Mouse (Mus musculus) liver, embryonic 14.5 days (tissue): ENCODE measurements around the gene Myh6. TPM values are rescaled to one million over a fixed set of nuclear protein-coding genes. Genes with fewer than 3 reads are reported as not detected.
A peak's percentile ranks its signal among the peaks of the same experiment; 100 is the strongest.

ENCODE experiments used
- ATAC-seq: fragments of 200-750 bp; cut with Nextera tagmentation; 2 replicates; pipeline ENCODE4 v1.8.0; 2017; ENCODE audit warnings: moderate number of reproducible peaks, mild to moderate bottlenecking, moderate library complexity; ENCODE audit not compliant: insufficient read depth
- DNase-seq, 3 experiments: peaks; one replicate each; pipeline ENCODE4 v3.0.0-alpha.2; 2012 to 2013; ENCODE audit warnings: low read depth in 3 of 3, low spot score in 3 of 3
- H3K27ac ChIP-seq: fragments of 300-500 bp; sonication (generic); 2 replicates; pipeline ENCODE4 v1.5.1; 2014; ENCODE audit warnings: moderate library complexity, mild to moderate bottlenecking, control low read depth, inconsistent platforms
- H3K27me3 ChIP-seq: fragments of 300-500 bp; sonication (generic); 2 replicates; pipeline ENCODE4 v1.6.1; 2014; ENCODE audit warnings: mild to moderate bottlenecking, low read length, moderate library complexity; ENCODE audit not compliant: control insufficient read depth, insufficient read depth
- H3K36me3 ChIP-seq: fragments of 300-500 bp; sonication (generic); replicated peaks from 2 replicates; pipeline ENCODE4 v1.6.1; 2014; ENCODE audit warnings: low read depth; ENCODE audit not compliant: control insufficient read depth, insufficient read depth
- H3K4me1 ChIP-seq, 2 experiments: fragments of 200-500 bp in 1 of 2; fragments of 300-500 bp in 1 of 2; sonication (generic) in 1 of 2; replicated peaks; 2 replicates each; pipeline ENCODE4 v1.6.1; 2012 to 2014; ENCODE audit warnings: antibody characterized with exemption in 1 of 2, inconsistent platforms in 1 of 2, low read length in 1 of 2; ENCODE audit not compliant: control insufficient read depth in 2 of 2, insufficient read depth in 2 of 2
- H3K4me2 ChIP-seq: fragments of 300-500 bp; sonication (generic); 2 replicates; pipeline ENCODE4 v1.6.1; 2014; ENCODE audit warnings: low read depth, mild to moderate bottlenecking, control low read depth, moderate library complexity
- H3K4me3 ChIP-seq, 2 experiments: fragments of 200-500 bp in 1 of 2; fragments of 300-500 bp in 1 of 2; sonication (generic) in 1 of 2; 2 replicates each; pipeline ENCODE4 v1.5.1; 2012 to 2014; ENCODE audit warnings: low read depth in 2 of 2, low read length in 2 of 2, mild to moderate bottlenecking in 2 of 2, control low read depth in 1 of 2, inconsistent platforms in 1 of 2, moderate library complexity in 1 of 2; ENCODE audit not compliant: insufficient read depth in 1 of 2
- H3K9ac ChIP-seq: fragments of 300-500 bp; sonication (generic); replicated peaks from 2 replicates; pipeline ENCODE4 v1.6.1; 2014; ENCODE audit warnings: mild to moderate bottlenecking, control low read depth, moderate library complexity
- H3K9me3 ChIP-seq: fragments of 300-500 bp; sonication (generic); 2 replicates; pipeline ENCODE4 v1.6.1; 2016; ENCODE audit warnings: low read length, mixed read lengths; ENCODE audit not compliant: control insufficient read depth
- CTCF ChIP-seq: IDR thresholded peaks from 2 replicates; pipeline ENCODE4 v1.5.1; 2016; ENCODE audit warnings: antibody characterized with exemption, low read depth, control low read depth
- EP300 ChIP-seq: IDR thresholded peaks from 2 replicates; pipeline ENCODE4 v1.6.1; 2016; ENCODE audit warnings: antibody characterized with exemption, low read depth
- WGBS: fragments of 180-500 bp; shearing (Covaris S2); extraction: QIAGEN DNeasy Blood & Tissue Kit; methylation state at CpG from one replicate; pipeline ENCODE4 v1.1.7; 2014; ENCODE audit not compliant: insufficient replicate concordance; 5-methylcytosine and 5-hydroxymethylcytosine counted together
- polyA plus RNA-seq, 2 experiments: library from polyadenylated mRNA; depleted of rRNA in 1 of 2; stranded (reverse) in 1 of 2; unstranded in 1 of 2; fragments of >200 nt; fragmentation: Nextera tagmentation in 1 of 2; extraction: Ambion mirVana in 1 of 2; gene quantifications; 2 replicates each; pipeline versions ENCODE4 v1.2.1 to v1.2.3; 2012 to 2014

Gene Myh6
- 0.01 and 0.02 TPM in 2 replicates for polyA plus RNA-seq (2012; rRNA removed)
- polyA plus RNA-seq (2014; fragmentation: Nextera tagmentation; extraction: Ambion mirVana), result not detected in 2 replicates

DNA sequence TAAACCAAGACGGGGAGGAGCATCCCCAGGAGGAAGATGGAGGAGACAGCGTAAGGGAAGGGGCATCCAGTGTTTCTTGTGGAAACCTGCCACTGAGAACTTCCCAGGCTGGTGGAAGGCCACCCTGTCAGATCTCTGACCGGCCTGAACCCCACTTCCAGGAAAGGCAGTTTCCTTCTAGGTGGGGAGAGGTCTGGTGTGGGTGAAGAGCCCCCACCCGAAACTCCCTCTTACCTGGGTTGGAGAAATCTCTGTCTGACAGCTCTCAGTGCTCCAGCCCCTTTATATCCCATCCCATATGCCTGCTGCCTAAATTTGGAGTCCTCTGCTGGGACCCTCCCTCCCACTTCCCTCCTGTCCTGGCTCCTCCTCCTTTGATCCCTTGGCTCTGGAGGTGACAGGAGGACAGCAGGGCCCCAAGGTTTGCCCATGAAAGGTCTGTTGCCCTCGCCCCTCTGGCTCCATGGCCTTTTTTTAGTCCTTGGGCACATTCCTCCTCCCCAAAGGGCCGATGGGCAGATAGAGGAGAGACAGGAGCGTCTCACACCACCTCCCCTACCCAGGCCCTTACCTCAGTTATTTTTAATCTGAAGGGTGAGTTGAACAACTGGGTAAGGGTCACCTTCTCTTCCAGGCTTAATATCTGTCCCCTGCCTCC, at the start of gene Myh6:
TSS of gene Myh6 (minus strand) at position 608 of the 658 bp plus-strand sequence.
- ATAC-seq, result no peak
- no peaks in the 10 kb centered on the region for H3K4me1 ChIP-seq
- H3K9ac ChIP-seq, result no peak within 1 kb of the TSS
- no peaks in the 10 kb centered on the region for H3K36me3 ChIP-seq
- no peak within 1 kb of the TSS for H3K4me3 ChIP-seq
- 36% methylated on average over 7 of the region's 7 CpGs for WGBS
- no peak within 1 kb of the TSS for H3K4me2 ChIP-seq
- H3K27ac ChIP-seq, result no peak within 1 kb of the TSS
- H3K9me3 ChIP-seq, result no peaks in the 10 kb centered on the region
- no peak for TF ChIP-seq CTCF
- no peak for TF ChIP-seq EP300
- DNase-seq, result no peak
- H3K27me3 ChIP-seq, result no peaks in the 10 kb centered on the region

DNA sequence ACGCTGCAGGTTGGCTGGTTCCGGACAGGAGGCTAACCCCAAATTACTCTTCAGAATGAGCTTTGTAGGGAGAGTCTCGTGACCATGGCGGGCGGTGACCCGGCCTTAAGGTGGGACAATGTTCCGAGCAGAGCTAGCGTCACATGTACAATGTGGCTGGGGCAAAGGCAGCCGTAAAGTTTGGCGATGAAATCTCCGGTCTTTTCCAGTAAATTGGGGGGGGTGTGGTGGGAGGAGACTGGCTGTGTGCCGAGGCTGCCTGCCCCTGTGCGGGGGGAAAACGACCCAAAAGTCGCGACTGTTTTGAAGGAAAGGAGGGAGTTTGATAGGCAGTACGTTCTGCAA, 49.0 kb upstream of the Myh6 start:
- Histone ChIP-seq H3K4me1 (peaks cover 3 to 4% of the 10 kb centered on the region in 2 experiments; a peak in 3 of 4 replicates), H3K36me3 (peaks cover under 1% of the 10 kb centered on the region), H3K4me2 (peak overlapping the region; percentile 99), H3K27ac (peak overlapping the region; percentile 74), H3K4me3 (peak overlapping the region; percentile 77 to 100), H3K9me3 (no peaks in the 10 kb centered on the region), H3K27me3 (no peaks in the 10 kb centered on the region), H3K9ac (peak overlapping the region; percentile 88)
- peak in 1 of 3 experiments; percentile 18 for DNase-seq
- no peak for ATAC-seq
- WGBS, result under 1% methylated on average over 17 of the region's 17 CpGs
- TF ChIP-seq CTCF (no peak), EP300 (no peak)

DNA sequence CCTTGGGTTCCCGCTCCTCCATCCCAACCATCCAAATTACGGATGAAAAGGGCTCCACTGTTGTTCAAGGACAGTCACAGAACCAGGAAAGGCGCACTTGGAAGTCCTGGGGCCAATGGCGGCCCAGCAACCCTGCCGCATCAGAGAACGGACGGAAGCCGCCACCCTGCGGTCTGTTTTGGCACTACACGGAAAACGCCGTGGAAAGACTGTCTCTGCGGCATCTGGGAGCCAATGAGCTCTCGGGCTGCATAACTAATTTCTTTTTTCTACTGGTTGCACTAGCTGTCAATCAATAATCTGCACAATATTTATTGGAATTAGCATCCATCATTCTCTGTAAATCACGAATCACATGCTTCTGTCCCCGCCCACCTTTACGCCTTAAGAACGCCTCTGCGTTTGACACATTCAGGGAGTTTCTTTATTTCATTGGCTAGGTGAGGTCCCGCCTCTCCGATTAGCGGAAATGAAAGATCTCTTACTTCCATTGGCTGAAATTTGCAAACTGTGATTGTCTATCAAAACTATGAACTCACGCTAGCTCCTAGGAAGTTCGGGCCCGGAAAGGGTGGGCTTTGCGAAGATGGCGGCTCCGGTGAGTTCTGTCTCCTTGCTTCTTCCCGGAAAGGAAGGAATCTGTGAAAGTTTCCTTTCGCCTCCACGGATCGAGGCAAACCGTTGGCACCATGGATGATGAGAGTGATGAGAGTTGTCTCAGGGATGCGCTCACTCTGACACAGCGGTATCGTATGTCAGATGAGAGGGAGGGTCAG, 48.5 kb upstream of the Myh6 start, which contains the start of gene Ngdn:
TSS of gene Ngdn (plus strand) at position 464 of the 776 bp plus-strand sequence.
- H3K9me3 ChIP-seq, result no peaks in the 10 kb centered on the region
- H3K27me3 ChIP-seq, result no peaks in the 10 kb centered on the region
- ATAC-seq, result peak; percentile 93
- peaks cover 3 to 4% of the 10 kb centered on the region in 2 experiments; a peak in 3 of 4 replicates for H3K4me1 ChIP-seq
- peak within 1 kb of the TSS; percentile 74 for H3K27ac ChIP-seq
- H3K36me3 ChIP-seq, result no peaks in the 10 kb centered on the region; the same call in none of the 2 replicates
- peak within 1 kb of the TSS; percentile 99 for H3K4me2 ChIP-seq
- peak within 1 kb of the TSS; percentile 77 to 100 for H3K4me3 ChIP-seq
- TF ChIP-seq EP300, result peak; percentile 58
- TF ChIP-seq CTCF, result peak; percentile 96
- H3K9ac ChIP-seq, result peak within 1 kb of the TSS; percentile 88
- DNase-seq, result peak; percentile 99
- under 1% methylated on average over 36 of the region's 36 CpGs for WGBS

- TF ChIP-seq EP300 (no peak), CTCF (no peak)
- Histone ChIP-seq H3K4me3 (peak overlapping the region; percentile 72 to 77), H3K9ac (peak overlapping the region; percentile 84), H3K4me2 (peak overlapping the region; percentile 99), H3K27me3 (no peaks in the 10 kb centered on the region), H3K36me3 (no peaks in the 10 kb centered on the region; the same call in 1 of the 2 replicates), H3K27ac (peak overlapping the region; percentile 73), H3K4me1 (peaks cover 3 to 4% of the 10 kb centered on the region in 2 experiments; a peak in 3 of 4 replicates), H3K9me3 (no peaks in the 10 kb centered on the region)
- under 1% methylated on average over 27 of the region's 27 CpGs for WGBS
- DNase-seq, result peak in 1 of 3 experiments; percentile 47
- ATAC-seq, result peak; percentile 50
These were observed 47.9 kb upstream of the Myh6 start for GRCm38 (mm10) chr14:55014591-55014990.

- H3K9ac ChIP-seq, result no peak overlapping the region
- H3K27me3 ChIP-seq, result no peaks in the 10 kb centered on the region
- H3K4me2 ChIP-seq, result no peak overlapping the region
- H3K9me3 ChIP-seq, result no peaks in the 10 kb centered on the region
- no peak for TF ChIP-seq EP300
- TF ChIP-seq CTCF, result peak; percentile 54
- H3K4me3 ChIP-seq, result no peak overlapping the region
- H3K27ac ChIP-seq, result no peak overlapping the region
- ATAC-seq (no peak), DNase-seq (peak in 2 of 3 experiments; percentile 13 to 29)
- no peaks in the 10 kb centered on the region for H3K36me3 ChIP-seq
- 50% methylated on average over 4 of the region's 4 CpGs for whole genome bisulfite sequencing
- H3K4me1 ChIP-seq, result peaks cover 3 to 4% of the 10 kb centered on the region in 2 experiments; a peak in 3 of 4 replicates
These were observed 44.4 kb upstream of the Myh6 start for GRCm38 (mm10) chr14:55011116-55011515.
